Mouse (Mus musculus): ENCODE data around the gene Adamts18. TPM values are rescaled to one million over a fixed set of nuclear protein-coding genes. Genes with fewer than 3 reads are reported as not detected.

Adamts18 gene
- polyA plus RNA-seq (2015; fragmentation: Nextera tagmentation; extraction: Ambion mirVana): 0.01 TPM in 1 of 2 replicates, not detected in the other

DNA sequence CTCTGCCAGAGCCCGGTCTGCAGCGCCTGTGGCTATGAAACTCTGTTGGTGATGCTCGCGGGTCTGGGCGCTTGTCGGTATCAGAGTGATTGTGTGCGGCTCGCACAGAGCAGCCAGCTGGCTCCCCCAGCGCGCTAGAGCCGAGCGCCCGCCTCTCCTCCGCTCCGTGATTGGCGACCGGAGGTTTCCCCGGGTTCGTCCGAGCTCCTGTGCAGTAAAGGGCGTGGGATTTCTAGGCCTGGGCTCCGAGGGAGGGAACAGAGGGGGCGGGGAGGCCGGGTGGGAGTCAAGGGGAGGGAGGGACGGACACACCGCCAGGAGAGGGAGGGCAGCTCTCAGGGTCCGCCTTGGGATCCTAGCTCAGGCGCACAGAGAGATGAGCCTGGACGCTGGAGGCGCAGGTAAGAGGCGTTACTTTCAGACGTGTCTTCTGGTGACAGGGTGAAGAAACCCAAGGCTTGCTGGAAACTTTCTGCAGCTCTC lies at the start of gene Adamts18:
Adamts18 (minus strand) TSS at position 86 of the 483 bp plus-strand sequence.
- H3K27ac ChIP-seq (ENCODE audit: low read depth): no peak within 1 kb of the TSS
- no peak within 1 kb of the TSS; the same call in 1 of the 2 replicates for H3K4me2 ChIP-seq (ENCODE audit: low read depth, low read length)
- under 1% methylated on average over 32 of the region's 32 CpGs for WGBS (ENCODE audit: insufficient replicate concordance)
- no peak for ATAC-seq
- no peaks in the 10 kb centered on the region for H3K4me1 ChIP-seq (ENCODE audit: insufficient read depth)
- no peak within 1 kb of the TSS; the same call in 1 of the 2 replicates for H3K4me3 ChIP-seq (ENCODE audit: low read depth, low read length)
- H3K9ac ChIP-seq (replicated peaks): no peak within 1 kb of the TSS
- TF ChIP-seq EP300 (IDR thresholded peaks at IDR 0.05; ENCODE audit: low read depth) (no peak), CTCF (IDR thresholded peaks at IDR 0.05; ENCODE audit: low read depth) (no peak)
- H3K27me3 ChIP-seq (ENCODE audit: insufficient read depth, low read length): peaks cover 35% of the 10 kb centered on the region
- DNase-seq: no peak
- H3K36me3 ChIP-seq (replicated peaks; ENCODE audit: insufficient read depth, low read length): no peaks in the 10 kb centered on the region
- H3K9me3 ChIP-seq (ENCODE audit: low read length): peaks cover 3% of the 10 kb centered on the region; the same call in 1 of the 2 replicates

- Histone ChIP-seq H3K36me3 (replicated peaks; ENCODE audit: insufficient read depth, low read length) (no peaks in the 10 kb centered on the region), H3K27ac (ENCODE audit: low read depth) (no peak overlapping the region), H3K4me3 (ENCODE audit: low read depth, low read length) (no peak overlapping the region), H3K9me3 (ENCODE audit: low read length) (no peaks in the 10 kb centered on the region), H3K4me2 (ENCODE audit: low read depth, low read length) (no peak overlapping the region), H3K9ac (replicated peaks) (no peak overlapping the region), H3K4me1 (ENCODE audit: insufficient read depth) (no peaks in the 10 kb centered on the region), H3K27me3 (ENCODE audit: insufficient read depth, low read length) (no peaks in the 10 kb centered on the region)
- ATAC-seq (no peak), DNase-seq (no peak)
- TF ChIP-seq EP300 (IDR thresholded peaks at IDR 0.05; ENCODE audit: low read depth): no peak
- no peak for TF ChIP-seq CTCF (IDR thresholded peaks at IDR 0.05; ENCODE audit: low read depth)
- WGBS (ENCODE audit: insufficient replicate concordance): 52% methylated on average over 1 of the region's 1 CpGs
These were observed 47.9 kb upstream of the Adamts18 start for GRCm38 (mm10) chr8:113896446-113896845.

DNA sequence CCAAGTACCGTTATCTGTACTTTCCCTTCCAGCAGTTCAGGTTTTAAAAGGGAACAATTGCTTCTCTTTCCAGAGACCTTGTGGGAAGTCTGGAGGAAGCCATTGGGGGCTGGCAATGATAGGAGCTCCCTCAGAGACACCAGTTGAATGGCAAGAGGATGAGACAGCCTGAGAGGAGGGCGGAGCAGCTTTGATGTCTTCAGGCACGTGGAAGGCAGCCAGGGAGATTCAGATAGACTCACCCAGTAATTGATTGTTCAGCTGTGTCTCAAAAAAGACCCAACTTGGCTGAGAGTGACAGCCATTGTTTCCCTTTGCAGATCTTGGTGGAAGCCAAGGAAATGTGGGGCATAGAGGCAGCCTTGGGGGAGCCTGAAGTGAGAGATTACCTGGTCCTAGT lies 42.8 kb upstream of the Adamts18 start:
- H3K4me3 ChIP-seq (ENCODE audit: low read depth, low read length): no peak overlapping the region
- 34% methylated on average over 3 of the region's 3 CpGs for WGBS (ENCODE audit: insufficient replicate concordance)
- no peak overlapping the region for H3K4me2 ChIP-seq (ENCODE audit: low read depth, low read length)

DNA sequence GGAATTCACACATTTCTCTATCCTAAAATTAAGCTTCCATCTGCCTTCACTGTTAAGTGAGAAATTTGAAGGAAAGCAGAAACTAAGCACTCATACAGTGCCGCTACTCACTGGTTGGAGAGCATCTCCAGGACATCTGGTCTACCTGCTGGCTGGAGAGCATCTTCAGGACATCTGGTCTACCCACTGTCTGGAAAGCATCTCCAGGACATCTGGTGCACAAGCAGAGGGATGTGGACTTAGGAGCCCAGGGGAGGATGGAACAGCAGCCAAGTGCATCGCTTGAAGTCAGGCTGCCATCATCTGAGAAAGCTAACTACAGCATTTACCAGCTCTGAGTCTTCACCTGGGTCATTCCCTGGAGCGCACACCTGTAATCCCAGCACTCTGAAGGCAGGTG lies 38.0 kb upstream of the Adamts18 start:
- Histone ChIP-seq H3K27me3 (ENCODE audit: insufficient read depth, low read length) (no peaks in the 10 kb centered on the region), H3K36me3 (replicated peaks; ENCODE audit: insufficient read depth, low read length) (no peaks in the 10 kb centered on the region), H3K4me2 (ENCODE audit: low read depth, low read length) (no peak overlapping the region), H3K27ac (ENCODE audit: low read depth) (no peak overlapping the region), H3K9ac (replicated peaks) (no peak overlapping the region), H3K4me1 (ENCODE audit: insufficient read depth) (no peaks in the 10 kb centered on the region), H3K9me3 (ENCODE audit: low read length) (no peaks in the 10 kb centered on the region), H3K4me3 (ENCODE audit: low read depth, low read length) (no peak overlapping the region)
- no peak for DNase-seq
- WGBS (ENCODE audit: insufficient replicate concordance): 75% methylated on average over 3 of the region's 3 CpGs
- TF ChIP-seq CTCF (IDR thresholded peaks at IDR 0.05; ENCODE audit: low read depth) (no peak), EP300 (IDR thresholded peaks at IDR 0.05; ENCODE audit: low read depth) (no peak)
- no peak for ATAC-seq

More for the DNA sequence above, 42.8 kb upstream of the Adamts18 start:
- no peaks in the 10 kb centered on the region for H3K4me1 ChIP-seq (ENCODE audit: insufficient read depth)
- TF ChIP-seq CTCF (IDR thresholded peaks at IDR 0.05; ENCODE audit: low read depth): no peak
- TF ChIP-seq EP300 (IDR thresholded peaks at IDR 0.05; ENCODE audit: low read depth): no peak
- no peak overlapping the region for H3K27ac ChIP-seq (ENCODE audit: low read depth)
- no peaks in the 10 kb centered on the region for H3K27me3 ChIP-seq (ENCODE audit: insufficient read depth, low read length)
- DNase-seq (no peak), ATAC-seq (no peak)
- no peaks in the 10 kb centered on the region for H3K36me3 ChIP-seq (replicated peaks; ENCODE audit: insufficient read depth, low read length)
- no peaks in the 10 kb centered on the region for H3K9me3 ChIP-seq (ENCODE audit: low read length)
- H3K9ac ChIP-seq (replicated peaks): no peak overlapping the region

GRCm38 (mm10) chr8:113885101-113885500 lies 36.6 kb upstream of the Adamts18 start:
- ATAC-seq (no peak), DNase-seq (no peak)
- WGBS (ENCODE audit: insufficient replicate concordance): 50% methylated on average over 2 of the region's 2 CpGs

DNA sequence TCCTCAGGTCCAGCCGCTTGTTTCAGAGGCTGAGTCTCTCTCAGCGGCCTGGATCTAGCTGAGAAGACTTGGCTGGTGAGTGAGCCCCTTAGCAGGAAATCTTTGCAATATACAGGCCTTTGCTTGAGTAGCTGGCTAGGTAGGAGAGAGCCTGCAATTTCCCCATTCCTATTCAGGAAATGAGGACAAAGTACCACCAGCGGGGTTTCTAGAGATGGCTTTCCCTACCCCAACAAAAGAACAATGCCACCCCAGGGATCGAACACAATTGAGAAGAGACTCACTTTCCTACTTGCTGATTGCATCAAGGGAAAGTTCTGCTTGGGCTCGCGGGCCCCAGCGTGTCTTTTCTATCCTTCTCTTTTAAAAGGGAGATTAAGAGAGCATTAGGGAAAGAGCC lies 35.5 kb upstream of the Adamts18 start:
- Histone ChIP-seq H3K4me3 (ENCODE audit: low read depth, low read length) (no peak overlapping the region), H3K36me3 (replicated peaks; ENCODE audit: insufficient read depth, low read length) (no peaks in the 10 kb centered on the region), H3K9me3 (ENCODE audit: low read length) (no peaks in the 10 kb centered on the region), H3K4me2 (ENCODE audit: low read depth, low read length) (no peak overlapping the region), H3K4me1 (ENCODE audit: insufficient read depth) (no peaks in the 10 kb centered on the region), H3K27ac (ENCODE audit: low read depth) (no peak overlapping the region), H3K27me3 (ENCODE audit: insufficient read depth, low read length) (no peaks in the 10 kb centered on the region), H3K9ac (replicated peaks) (no peak overlapping the region)
- WGBS (ENCODE audit: insufficient replicate concordance): 27% methylated on average over 7 of the region's 7 CpGs
- DNase-seq: no peak
- no peak for ATAC-seq
- no peak for TF ChIP-seq CTCF (IDR thresholded peaks at IDR 0.05; ENCODE audit: low read depth)
- no peak for TF ChIP-seq EP300 (IDR thresholded peaks at IDR 0.05; ENCODE audit: low read depth)

More at GRCm38 (mm10) chr8:113885101-113885500, 36.6 kb upstream of the Adamts18 start:
- Histone ChIP-seq H3K4me1 (ENCODE audit: insufficient read depth) (no peaks in the 10 kb centered on the region), H3K4me3 (ENCODE audit: low read depth, low read length) (no peak overlapping the region), H3K27ac (ENCODE audit: low read depth) (no peak overlapping the region), H3K9ac (replicated peaks) (no peak overlapping the region), H3K27me3 (ENCODE audit: insufficient read depth, low read length) (no peaks in the 10 kb centered on the region), H3K4me2 (ENCODE audit: low read depth, low read length) (no peak overlapping the region), H3K36me3 (replicated peaks; ENCODE audit: insufficient read depth, low read length) (no peaks in the 10 kb centered on the region), H3K9me3 (ENCODE audit: low read length) (no peaks in the 10 kb centered on the region)
- no peak for TF ChIP-seq EP300 (IDR thresholded peaks at IDR 0.05; ENCODE audit: low read depth)
- no peak for TF ChIP-seq CTCF (IDR thresholded peaks at IDR 0.05; ENCODE audit: low read depth)
